Mouse (Mus musculus) large intestine, adult 2 months (tissue): ENCODE results near the gene Ddx18. TPM values are rescaled to one million over a fixed set of nuclear protein-coding genes. Genes with fewer than 3 reads are reported as not detected.
A peak's percentile ranks its signal among the peaks of the same experiment; 100 is the strongest.

Source experiments
- DNase-seq: peaks from one replicate; pipeline ENCODE4 v3.0.0-alpha.2; 2012; ENCODE audit warnings: low read depth, low spot score
- WGBS: fragments of 180-500 bp; shearing (Covaris S2); methylation state at CpG from one replicate; pipeline ENCODE4 v1.1.7; 2018; 5-methylcytosine and 5-hydroxymethylcytosine counted together
- polyA plus RNA-seq: library from polyadenylated mRNA; depleted of rRNA; stranded (reverse); fragments of >200 nt; gene quantifications from 2 replicates; pipeline ENCODE4 v1.2.3, GENCODE M21; 2012; rRNA removed

Ddx18 gene
- polyA plus RNA-seq: 25.0 and 25.9 TPM in 2 replicates

GRCm38 (mm10) chr1:121567521-121568489, at the start of gene Ddx18:
Ddx18 (minus strand) TSS chr1:121567989.
- DNase-seq: peak; percentile 89
- WGBS: 7% methylated on average over 53 of the region's 53 CpGs

- WGBS: 40% methylated on average over 7 of the region's 7 CpGs
- DNase-seq: no peak
Observed at GRCm38 (mm10) chr1:121608000-121608399, 40.2 kb upstream of the Ddx18 start.

- no peak for DNase-seq
- WGBS: 45% methylated on average over 6 of the region's 6 CpGs
Observed at GRCm38 (mm10) chr1:121605118-121605517, 37.3 kb upstream of the Ddx18 start.

- 86% methylated on average over 6 of the region's 6 CpGs for WGBS
- no peak for DNase-seq
Observed at GRCm38 (mm10) chr1:121601893-121602292, 34.1 kb upstream of the Ddx18 start.

- 45% methylated on average over 1 of the region's 1 CpGs for WGBS
- peak; percentile 1 for DNase-seq
Observed at GRCm38 (mm10) chr1:121601084-121601483, 33.3 kb upstream of the Ddx18 start.

- 56% methylated on average over 3 of the region's 3 CpGs for WGBS
- no peak for DNase-seq
Observed at GRCm38 (mm10) chr1:121598421-121598820, 30.6 kb upstream of the Ddx18 start.

GRCm38 (mm10) chr1:121596951-121597625, 29.3 kb upstream of the Ddx18 start:
- WGBS: 29% methylated on average over 4 of the region's 4 CpGs
- DNase-seq: no peak

GRCm38 (mm10) chr1:121584838-121585237, 17.0 kb upstream of the Ddx18 start:
- 68% methylated on average over 6 of the region's 6 CpGs for WGBS
- no peak for DNase-seq

- no peak for DNase-seq
- WGBS: 61% methylated on average over 5 of the region's 5 CpGs
Observed at GRCm38 (mm10) chr1:121581133-121581855, 13.5 kb upstream of the Ddx18 start.

- 36% methylated on average over 1 of the region's 1 CpGs for WGBS
- no peak for DNase-seq
Observed at GRCm38 (mm10) chr1:121577491-121577890, 9.7 kb upstream of the Ddx18 start.

- DNase-seq: no peak
- 78% methylated on average over 7 of the region's 7 CpGs for WGBS
Observed at GRCm38 (mm10) chr1:121570522-121570921, 2.7 kb upstream of the Ddx18 start.

- 93% methylated on average over 5 of the region's 5 CpGs for WGBS
Observed at GRCm38 (mm10) chr1:121557861-121558260, 9.9 kb downstream of the Ddx18 start.

GRCm38 (mm10) chr1:121551457-121551835, 16.3 kb downstream of the Ddx18 start:
- no peak for DNase-seq

More at GRCm38 (mm10) chr1:121557861-121558260, 9.9 kb downstream of the Ddx18 start:
- no peak for DNase-seq

GRCm38 (mm10) chr1:121550801-121551456, 16.9 kb downstream of the Ddx18 start:
- no peak for DNase-seq
- WGBS: 85% methylated on average over 16 of the region's 16 CpGs

More at GRCm38 (mm10) chr1:121551457-121551835, 16.3 kb downstream of the Ddx18 start:
- WGBS: 86% methylated on average over 7 of the region's 7 CpGs

GRCm38 (mm10) chr1:121549456-121549855, 18.3 kb downstream of the Ddx18 start:
- no peak for DNase-seq

GRCm38 (mm10) chr1:121548667-121549066, 19.1 kb downstream of the Ddx18 start:
- WGBS: 71% methylated on average over 4 of the region's 4 CpGs
- DNase-seq: no peak

More at GRCm38 (mm10) chr1:121549456-121549855, 18.3 kb downstream of the Ddx18 start:
- WGBS: 71% methylated on average over 4 of the region's 4 CpGs

GRCm38 (mm10) chr1:121546844-121547243, 20.9 kb downstream of the Ddx18 start:
- DNase-seq: no peak
- WGBS: 74% methylated on average over 2 of the region's 2 CpGs

GRCm38 (mm10) chr1:121540361-121540760, 27.4 kb downstream of the Ddx18 start:
- WGBS: 44% methylated on average over 8 of the region's 8 CpGs
- DNase-seq: no peak

- 65% methylated on average over 7 of the region's 7 CpGs for WGBS
Observed at GRCm38 (mm10) chr1:121531439-121531838, 36.4 kb downstream of the Ddx18 start.

More at GRCm38 (mm10) chr1:121531439-121531838, 36.4 kb downstream of the Ddx18 start:
- no peak for DNase-seq
